Mouse (Mus musculus): ENCODE measurements around the gene Emilin3.

Emilin3 gene

DNA sequence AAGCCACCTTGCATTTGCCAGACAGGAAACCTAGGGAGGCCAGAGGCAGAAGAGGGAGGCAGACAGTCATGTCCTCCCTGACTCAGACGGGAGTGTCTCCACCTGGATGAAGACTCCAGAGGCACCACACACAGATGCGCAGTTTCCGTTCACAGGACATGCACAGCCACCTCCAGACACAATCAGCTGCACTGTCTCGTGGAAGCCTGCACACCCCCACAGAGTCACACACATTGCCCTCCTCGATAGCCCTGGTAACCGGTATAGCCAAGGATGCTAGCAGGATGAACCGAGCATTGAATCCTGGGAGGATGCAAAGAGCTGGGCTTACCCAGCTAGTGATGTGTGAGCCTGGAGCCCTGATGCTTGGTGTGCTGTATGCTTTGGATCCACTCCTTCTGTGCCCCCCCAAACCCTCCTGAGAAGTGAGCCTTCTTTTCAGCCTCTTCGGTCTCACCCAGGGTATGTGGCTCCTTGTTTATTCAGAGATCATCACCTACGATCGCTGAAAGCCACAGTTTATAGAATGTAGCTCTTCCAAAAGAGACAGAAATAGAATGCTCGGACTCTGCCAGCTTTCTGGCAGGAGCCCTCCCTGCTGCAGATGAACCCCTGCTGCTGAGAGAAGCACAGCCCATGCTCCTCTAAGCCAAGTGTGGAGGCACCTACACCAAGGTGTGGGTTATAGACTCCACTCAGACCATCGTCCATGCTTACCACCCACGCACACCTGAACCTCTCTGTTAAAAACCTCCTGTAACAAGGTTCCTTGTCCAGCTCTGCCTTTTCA, 3.9 kb upstream of the Emilin3 start:
- no peak for DNase-seq

DNA sequence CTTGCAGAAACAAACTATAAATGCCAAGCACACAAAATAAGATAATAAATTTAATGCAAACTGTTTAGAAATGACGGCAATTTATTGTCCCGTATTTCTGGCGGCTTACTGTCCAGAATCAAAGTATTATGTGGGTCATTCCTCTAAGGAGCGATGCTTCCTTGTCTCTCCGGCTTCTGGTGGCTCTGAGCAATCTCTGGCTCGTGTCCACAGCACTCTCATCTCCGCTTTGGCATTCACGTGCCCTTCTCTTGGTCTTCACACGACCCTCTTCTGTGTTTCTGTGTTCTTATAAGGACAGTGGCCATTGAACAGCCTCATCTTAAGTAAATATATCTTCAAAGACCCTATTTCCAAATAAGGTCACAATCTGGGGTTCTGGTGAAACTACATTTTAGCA, 2.5 kb upstream of the Emilin3 start:
- DNase-seq, result no peak

DNA sequence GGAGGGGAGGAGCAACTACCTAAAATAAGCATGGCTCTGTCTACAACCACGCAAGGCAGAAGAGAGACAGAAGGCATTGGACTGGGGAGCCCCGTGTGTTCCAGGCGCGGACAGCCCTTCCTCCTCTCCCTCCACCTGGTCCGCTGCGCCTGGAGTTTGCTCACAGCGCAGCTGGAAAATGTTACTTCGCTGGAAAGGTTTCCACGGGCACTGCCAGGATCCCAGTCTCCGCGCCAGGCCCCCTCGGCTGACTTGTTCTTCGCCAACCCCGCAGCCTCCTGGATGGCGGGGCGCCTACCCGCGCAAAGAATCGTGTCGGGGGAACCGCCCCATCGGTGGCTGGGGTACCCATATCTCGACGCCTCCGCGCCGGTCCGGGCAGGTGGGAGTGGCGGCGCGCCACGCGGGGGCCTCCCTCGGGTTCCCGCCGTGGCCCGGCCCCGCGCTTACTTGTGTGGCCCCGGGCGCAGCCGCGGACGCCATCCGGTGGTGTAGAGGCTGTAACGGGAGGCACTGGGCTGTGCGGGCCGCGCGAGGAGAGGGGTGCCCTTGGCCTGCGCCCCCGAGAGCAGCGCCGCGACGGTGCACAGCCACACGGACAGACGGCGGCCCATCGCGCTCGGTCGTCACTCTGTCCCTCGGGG, 448 bp downstream of the Emilin3 start:
- DNase-seq, result peak; percentile 52

DNA sequence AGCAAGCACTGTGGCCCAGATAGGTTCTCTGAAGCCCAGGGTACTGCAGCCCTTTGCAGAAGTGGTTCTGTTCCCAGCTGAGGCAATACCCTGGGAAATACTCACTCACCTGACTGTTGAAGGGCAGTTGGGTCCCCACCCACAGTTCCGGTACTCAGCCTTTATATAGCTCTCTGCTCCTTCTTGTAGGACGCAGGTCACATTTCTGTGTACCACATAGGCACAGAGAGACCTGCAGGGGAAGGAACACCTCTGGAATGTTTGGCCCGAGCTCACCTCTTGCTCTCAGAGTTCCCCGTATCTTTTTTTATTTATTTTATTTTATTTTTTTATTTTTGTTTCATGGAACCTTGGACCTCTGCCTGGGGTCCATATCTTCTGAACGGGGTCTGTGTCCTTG, 1.5 kb downstream of the Emilin3 start:
- no peak for DNase-seq

- no peak for DNase-seq
These were observed 3.5 kb downstream of the Emilin3 start for GRCm38 (mm10) chr2:160908607-160909006.

DNA sequence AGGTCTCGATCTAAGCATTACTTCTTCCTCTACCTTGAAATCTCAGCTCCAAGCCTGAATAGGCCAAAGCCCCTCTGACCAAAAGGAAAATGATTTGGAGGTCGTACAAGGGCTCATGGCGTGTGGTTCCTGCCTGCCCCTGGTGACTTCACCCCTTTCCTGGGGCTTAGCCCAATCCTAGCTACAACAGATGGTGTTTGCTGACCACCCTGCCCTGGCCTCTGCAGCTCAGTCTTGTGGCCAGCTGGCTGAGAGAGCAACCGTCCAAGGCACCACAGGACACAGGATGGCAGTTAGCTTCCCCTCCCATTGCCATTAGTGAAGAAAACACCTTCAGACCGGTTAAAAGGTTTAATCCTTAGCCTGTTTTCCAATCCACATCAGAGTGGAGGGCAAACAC, 6.0 kb downstream of the Emilin3 start:
- DNase-seq, result no peak

- DNase-seq, result no peak
These were observed 6.8 kb downstream of the Emilin3 start for GRCm38 (mm10) chr2:160905301-160905700.

- DNase-seq, result no peak
These were observed 10.3 kb downstream of the Emilin3 start for GRCm38 (mm10) chr2:160901656-160902412.

- DNase-seq, result no peak
These were observed 20.4 kb downstream of the Emilin3 start for GRCm38 (mm10) chr2:160891697-160892096.

GRCm38 (mm10) chr2:160891045-160891444, 21.1 kb downstream of the Emilin3 start:
- no peak for DNase-seq

- DNase-seq, result peak; percentile 60
These were observed 24.3 kb downstream of the Emilin3 start for GRCm38 (mm10) chr2:160887859-160888258.

- peak; percentile 84 for DNase-seq
These were observed 24.8 kb downstream of the Emilin3 start for GRCm38 (mm10) chr2:160887284-160887683.

- DNase-seq, result no peak
These were observed 25.9 kb downstream of the Emilin3 start for GRCm38 (mm10) chr2:160886221-160886620.

GRCm38 (mm10) chr2:160884830-160885229, 27.3 kb downstream of the Emilin3 start:
- peak; percentile 69 for DNase-seq

- no peak for DNase-seq
These were observed 28.2 kb downstream of the Emilin3 start for GRCm38 (mm10) chr2:160883912-160884311.

- DNase-seq, result no peak
These were observed 29.7 kb downstream of the Emilin3 start for GRCm38 (mm10) chr2:160882436-160882835.

DNA sequence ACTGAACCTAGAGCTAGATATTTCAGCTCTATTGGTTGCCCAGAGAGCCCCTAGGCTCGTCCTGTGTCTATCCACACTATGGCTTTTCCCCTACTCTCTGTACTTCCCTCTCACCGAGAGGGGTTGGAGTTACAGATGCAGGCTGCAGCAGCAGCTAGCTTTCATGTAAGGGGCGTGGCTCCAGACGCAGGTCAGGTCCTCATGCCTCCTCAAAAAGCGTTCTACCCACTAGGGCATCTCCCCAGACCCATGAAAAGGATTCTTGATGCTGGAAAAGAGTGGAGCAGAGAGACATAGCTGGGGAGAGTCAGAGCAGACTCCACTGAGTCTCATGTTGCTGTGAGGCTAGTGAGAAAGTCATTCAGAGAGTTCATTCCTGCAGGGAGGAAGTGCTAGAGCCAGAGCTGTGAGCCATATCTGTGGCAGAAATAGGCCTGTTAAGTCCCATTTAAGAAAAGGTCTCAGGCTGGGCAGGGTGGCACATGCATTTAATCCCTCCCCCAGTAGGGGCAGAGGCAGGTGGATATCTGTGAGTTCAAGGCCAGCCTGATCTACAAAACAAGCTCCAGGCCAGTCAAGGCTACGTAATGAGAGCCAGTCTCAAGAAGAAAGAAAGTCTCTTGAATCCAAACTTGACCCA, 30.5 kb downstream of the Emilin3 start:
- no peak for DNase-seq

DNA sequence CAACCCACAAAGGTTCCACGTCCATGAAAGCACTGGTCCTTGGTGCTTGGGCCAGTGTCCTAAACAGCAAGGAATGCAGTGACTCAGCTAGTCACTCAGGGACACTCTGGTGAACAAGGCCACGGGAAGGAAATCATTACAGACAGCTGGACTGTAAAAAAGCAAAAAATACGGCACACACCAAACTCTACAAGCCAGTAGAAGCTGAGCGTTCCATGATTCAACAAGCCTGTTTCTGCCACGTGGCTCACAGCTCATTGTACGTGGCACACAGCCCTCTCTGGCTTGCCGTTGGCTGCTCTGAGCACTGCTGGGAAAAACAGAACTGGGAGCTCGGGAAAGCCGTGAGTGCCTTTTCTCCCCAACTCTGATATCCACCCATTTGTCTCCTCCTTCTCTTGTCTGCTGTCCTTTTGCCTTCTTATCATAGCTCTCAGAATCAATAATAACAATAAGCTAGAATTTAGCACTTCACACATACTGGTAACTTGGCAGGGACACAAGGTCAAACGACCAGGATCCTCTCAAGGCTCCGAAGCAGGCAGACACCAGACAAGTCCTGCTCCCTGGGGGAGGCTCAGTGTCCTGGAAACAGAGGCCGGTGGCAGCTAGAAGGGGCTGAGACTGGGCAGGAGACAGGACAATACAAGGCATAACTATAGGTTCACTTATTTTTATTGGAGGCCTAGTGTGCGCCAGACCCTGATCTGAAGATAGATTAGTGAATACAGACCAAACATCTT, 31.5 kb downstream of the Emilin3 start, which contains the start of gene Lpin3:
TSS of gene Lpin3 (plus strand) at position 218 of the 743 bp plus-strand sequence.
- no peak for DNase-seq

DNA sequence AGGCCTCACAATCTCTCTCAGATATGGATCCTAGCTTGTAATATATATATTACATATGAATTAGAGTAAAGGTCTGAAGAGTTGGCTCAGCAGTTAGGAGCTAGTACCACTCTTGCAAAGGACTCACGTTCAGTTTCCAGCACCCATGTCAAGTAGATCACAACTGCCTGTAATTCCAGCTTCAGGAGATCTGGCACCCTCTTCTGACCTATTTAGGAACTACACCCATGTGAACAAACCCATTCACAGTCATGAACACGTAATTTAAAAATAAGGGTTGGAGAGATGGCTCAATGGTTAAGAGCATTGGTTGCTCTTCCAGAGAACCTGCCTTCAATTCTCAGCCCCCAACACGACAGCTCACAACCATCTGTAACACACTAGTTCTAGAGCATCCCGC, 36.0 kb downstream of the Emilin3 start:
- no peak for DNase-seq

GRCm38 (mm10) chr2:160874231-160874877, 37.8 kb downstream of the Emilin3 start:
- no peak for DNase-seq

GRCm38 (mm10) chr2:160872890-160873382, 39.2 kb downstream of the Emilin3 start, which contains the start of gene Zhx3:
Gene Zhx3 (minus strand): TSS chr2:160872998.
- peak; percentile 98 for DNase-seq

DNA sequence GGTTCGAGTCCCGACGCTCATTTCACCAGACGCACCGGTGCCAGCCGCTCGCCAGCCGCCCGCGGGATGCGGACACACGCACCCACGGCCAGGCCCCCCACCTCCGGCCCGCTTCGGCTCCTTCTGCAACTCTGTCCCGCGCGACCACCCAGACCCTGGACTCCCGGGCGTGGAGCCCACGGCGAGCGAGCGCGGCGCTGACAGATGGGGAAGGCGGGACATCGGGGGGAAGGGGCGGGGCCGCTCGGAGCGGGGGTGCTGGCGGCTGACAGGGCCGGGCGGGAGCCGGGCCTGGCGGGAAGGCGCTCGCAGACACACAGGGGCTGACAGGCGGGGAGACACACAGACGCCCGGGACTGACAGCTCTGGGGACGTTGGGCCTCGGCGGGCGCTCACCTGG, 39.7 kb downstream of the Emilin3 start:
- peak; percentile 77 for DNase-seq

Measured in embryo, embryonic 11 days (tissue).